Mouse (Mus musculus) thymus, adult 2 months (tissue): ENCODE data around the gene Farsa. TPM values are rescaled to one million over a fixed set of nuclear protein-coding genes. Genes with fewer than 3 reads are reported as not detected.
A peak's percentile ranks its signal among the peaks of the same experiment; 100 is the strongest.

ENCODE experiments used
- DNase-seq: peaks from one replicate; pipeline ENCODE4 v3.0.0; 2021
- H3K27ac ChIP-seq: fragments of 200-500 bp; 2 replicates; pipeline ENCODE4 v1.5.1; 2012; ENCODE audit warnings: low read length, control low read depth; ENCODE audit not compliant: control insufficient read depth, insufficient read depth
- H3K27me3 ChIP-seq: fragments of 200-500 bp; 2 replicates; pipeline ENCODE4 v1.6.1; 2012; ENCODE audit warnings: mild to moderate bottlenecking, low read length, moderate library complexity, mixed read lengths; ENCODE audit not compliant: control insufficient read depth, insufficient read depth
- H3K36me3 ChIP-seq: fragments of 200-500 bp; 2 replicates; pipeline ENCODE4 v1.6.1; 2012; ENCODE audit warnings: mild to moderate bottlenecking, low read length, moderate library complexity; ENCODE audit not compliant: control insufficient read depth, insufficient read depth
- H3K4me1 ChIP-seq: fragments of 200-500 bp; replicated peaks from 2 replicates; pipeline ENCODE4 v1.6.1; 2012; ENCODE audit warnings: low read length; ENCODE audit not compliant: control insufficient read depth, insufficient read depth
- H3K4me3 ChIP-seq: fragments of 200-500 bp; 2 replicates; pipeline ENCODE4 v1.5.1; 2012; ENCODE audit warnings: mild to moderate bottlenecking, low read length, control low read depth, moderate library complexity; ENCODE audit not compliant: control insufficient read depth, insufficient read depth
- CTCF ChIP-seq: fragments of 200-500 bp; IDR thresholded peaks from 2 replicates; pipeline ENCODE4 v1.5.1; 2012; ENCODE audit warnings: mild to moderate bottlenecking, control low read depth, low read length, moderate library complexity, borderline replicate concordance; ENCODE audit not compliant: control insufficient read depth, poor library complexity, insufficient read depth; ENCODE audit errors: extremely low read depth
- POLR2A ChIP-seq: fragments of 200-500 bp; IDR thresholded peaks from 2 replicates; pipeline ENCODE4 v1.6.1; 2012; ENCODE audit warnings: mild to moderate bottlenecking, low read length, control low read depth, moderate library complexity; ENCODE audit not compliant: control insufficient read depth, poor library complexity, insufficient read depth; ENCODE audit errors: extremely low read depth
- WGBS: fragments of 180-500 bp; shearing (Covaris S2); methylation state at CpG from one replicate; pipeline ENCODE4 v1.1.7; 2018; 5-methylcytosine and 5-hydroxymethylcytosine counted together
- polyA plus RNA-seq: library from polyadenylated mRNA; depleted of rRNA; stranded (reverse); fragments of >200 nt; gene quantifications from 2 replicates; pipeline ENCODE4 v1.2.3, GENCODE M21; 2012

Gene Farsa
- polyA plus RNA-seq, 1 experiment = 103 TPM

DNA sequence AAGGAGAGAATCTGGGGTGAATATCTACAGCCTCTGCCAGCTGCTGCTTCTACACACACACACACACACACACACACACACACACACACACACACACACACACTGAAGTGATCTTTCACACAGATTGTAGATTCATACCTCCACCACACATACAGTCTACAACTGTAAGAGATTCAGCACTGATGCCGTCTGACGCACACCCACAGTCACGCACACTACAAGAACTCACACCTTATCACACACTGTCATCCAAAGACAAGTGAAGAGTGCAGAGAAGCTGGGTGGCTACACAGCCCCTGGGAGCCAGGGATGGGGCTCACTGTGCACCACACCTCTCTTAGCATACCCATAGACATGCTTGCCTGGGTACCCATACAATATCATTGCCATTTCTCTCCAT, 43.0 kb upstream of the Farsa start:
- Histone ChIP-seq H3K27ac (no peak overlapping the region), H3K27me3 (no peaks in the 10 kb centered on the region), H3K4me1 (peaks cover 2% of the 10 kb centered on the region; the same call in 1 of the 2 replicates), H3K36me3 (no peaks in the 10 kb centered on the region), H3K4me3 (no peak overlapping the region)
- no peak for DNase-seq
- 93% methylated on average over 3 of the region's 3 CpGs for WGBS
- TF ChIP-seq CTCF (no peak), POLR2A (no peak)

GRCm38 (mm10) chr8:84814240-84814554, 42.6 kb upstream of the Farsa start:
- no peaks in the 10 kb centered on the region for H3K36me3 ChIP-seq
- H3K4me3 ChIP-seq = no peak overlapping the region
- TF ChIP-seq CTCF (no peak), POLR2A (no peak)
- H3K27me3 ChIP-seq = no peaks in the 10 kb centered on the region
- 96% methylated on average over 11 of the region's 11 CpGs for WGBS
- no peak for DNase-seq
- H3K27ac ChIP-seq = no peak overlapping the region
- H3K4me1 ChIP-seq = peaks cover 2% of the 10 kb centered on the region; the same call in 1 of the 2 replicates

DNA sequence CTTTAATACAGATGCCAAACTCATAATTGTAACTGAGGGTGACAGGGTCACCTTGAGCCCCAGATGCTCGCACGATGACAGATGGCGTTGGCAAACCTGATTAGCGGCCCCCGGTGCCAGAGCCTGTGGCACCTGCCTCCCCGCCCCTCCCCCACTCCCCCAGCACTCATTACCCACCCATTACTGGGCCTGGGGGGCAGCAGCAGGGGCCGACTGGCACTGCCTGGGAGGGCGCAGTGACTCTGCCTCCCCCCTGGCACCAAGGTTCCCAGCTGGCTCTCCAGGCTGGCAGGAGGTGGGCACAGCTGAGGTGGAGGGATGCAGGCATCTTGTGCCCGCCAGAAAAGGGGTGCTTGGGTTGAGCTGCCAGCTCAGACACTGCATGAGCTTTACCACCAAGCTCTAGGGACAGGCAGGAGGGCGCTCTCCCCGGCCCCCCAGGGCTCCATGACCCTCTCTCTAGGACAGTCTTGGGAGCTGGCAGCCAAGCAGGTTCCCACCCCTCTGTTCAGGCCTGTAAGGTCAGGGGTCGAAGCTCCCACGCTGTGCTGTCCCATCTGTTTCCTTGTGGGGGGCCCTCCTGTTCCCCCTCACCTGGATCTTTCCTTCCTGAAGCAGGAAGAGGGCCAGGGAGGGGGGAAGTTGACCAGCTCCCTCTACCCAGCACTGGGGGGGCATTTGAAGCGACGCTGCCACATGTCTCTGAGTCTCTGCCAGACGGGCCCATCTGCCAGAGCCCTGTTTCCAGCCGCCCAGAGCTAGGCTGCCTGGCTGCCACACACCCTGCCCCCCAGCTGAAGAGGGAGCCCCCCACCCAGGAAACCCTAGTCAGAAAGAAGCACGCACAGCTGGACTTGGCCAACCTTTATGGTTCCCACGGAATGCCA, 42.0 kb upstream of the Farsa start:
- TF ChIP-seq POLR2A (no peak), CTCF (no peak)
- peaks cover 2% of the 10 kb centered on the region; the same call in 1 of the 2 replicates for H3K4me1 ChIP-seq
- no peak for DNase-seq
- no peak overlapping the region for H3K27ac ChIP-seq
- no peaks in the 10 kb centered on the region for H3K36me3 ChIP-seq
- 49% methylated on average over 19 of the region's 19 CpGs for WGBS
- no peak overlapping the region for H3K4me3 ChIP-seq
- no peaks in the 10 kb centered on the region for H3K27me3 ChIP-seq

DNA sequence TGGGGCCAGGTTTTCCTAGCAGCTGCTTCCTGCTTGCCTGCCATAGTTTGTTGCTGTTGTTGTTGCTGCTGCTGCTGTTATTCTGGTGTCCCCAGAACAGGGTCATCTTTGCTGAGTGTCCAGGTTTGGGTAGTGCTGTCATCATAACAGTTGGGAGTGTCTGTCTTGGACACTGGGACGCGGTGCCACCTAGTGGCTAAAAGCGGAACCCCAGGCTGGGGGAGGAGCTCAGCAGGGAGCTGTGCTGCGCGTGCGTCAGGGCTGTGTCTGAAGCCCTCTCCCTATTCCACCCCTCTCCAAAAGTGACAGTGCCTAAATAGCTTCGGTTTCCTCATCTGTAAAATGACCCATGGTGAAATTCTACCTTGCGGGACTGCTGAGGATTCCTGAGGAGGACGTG, 41.2 kb upstream of the Farsa start:
- Histone ChIP-seq H3K4me1 (peaks cover 2% of the 10 kb centered on the region; the same call in 1 of the 2 replicates), H3K4me3 (no peak overlapping the region), H3K27me3 (no peaks in the 10 kb centered on the region), H3K27ac (no peak overlapping the region), H3K36me3 (no peaks in the 10 kb centered on the region)
- DNase-seq = peak; percentile 94
- WGBS = 14% methylated on average over 9 of the region's 9 CpGs
- no peak for TF ChIP-seq POLR2A
- peak; percentile 90 for TF ChIP-seq CTCF

DNA sequence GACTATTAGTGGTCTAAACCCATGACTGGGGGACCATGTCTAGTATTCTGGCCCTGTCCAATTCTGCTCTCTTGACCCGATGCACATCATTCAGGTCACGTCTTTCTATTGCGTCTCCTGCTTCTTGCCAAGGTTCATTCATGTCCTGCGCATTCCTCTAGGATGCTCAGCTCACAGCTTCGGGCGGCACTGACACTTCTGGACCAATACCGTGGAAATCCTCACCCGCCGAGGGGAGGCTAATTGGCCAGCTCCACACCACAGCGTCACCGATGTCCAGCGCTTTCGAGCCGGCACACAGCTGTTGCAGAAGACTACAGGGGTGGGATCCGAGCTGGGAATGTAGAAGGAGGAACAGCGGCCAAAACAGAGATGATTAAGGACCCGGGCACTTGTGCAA, 40.7 kb upstream of the Farsa start:
- 92% methylated on average over 17 of the region's 17 CpGs for WGBS
- DNase-seq = no peak
- H3K36me3 ChIP-seq = no peaks in the 10 kb centered on the region
- H3K27me3 ChIP-seq = no peaks in the 10 kb centered on the region
- H3K4me3 ChIP-seq = no peak overlapping the region
- H3K4me1 ChIP-seq = no peaks in the 10 kb centered on the region
- TF ChIP-seq CTCF (no peak), POLR2A (no peak)
- H3K27ac ChIP-seq = no peak overlapping the region

DNA sequence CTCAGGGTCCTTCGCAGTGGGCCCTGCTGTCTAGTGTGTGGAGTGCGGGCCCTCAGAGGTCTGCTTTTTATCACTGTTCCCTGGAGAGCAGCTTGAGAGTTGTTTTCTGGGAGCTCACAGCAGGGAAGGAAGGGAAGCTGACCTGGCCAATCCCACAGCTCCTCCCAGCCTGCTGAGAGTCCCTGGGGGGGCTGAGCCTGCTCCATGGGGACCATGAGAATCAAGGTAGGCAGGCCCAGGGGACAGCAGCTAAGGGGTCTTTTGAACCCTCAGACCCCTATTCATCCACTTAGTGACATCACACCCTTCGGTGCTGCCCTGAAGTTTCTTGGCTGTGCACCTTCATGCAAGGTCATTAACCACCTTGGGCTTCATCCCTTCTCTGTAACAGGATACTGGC, 34.1 kb upstream of the Farsa start, which contains the start of gene Dand5:
Gene Dand5 (minus strand): TSS at position 101 of the 400 bp plus-strand sequence.
- no peak within 1 kb of the TSS for H3K27ac ChIP-seq
- no peaks in the 10 kb centered on the region for H3K36me3 ChIP-seq
- TF ChIP-seq POLR2A (no peak), CTCF (no peak)
- no peak within 1 kb of the TSS for H3K4me3 ChIP-seq
- DNase-seq = no peak
- WGBS = 97% methylated on average over 3 of the region's 3 CpGs
- H3K4me1 ChIP-seq = peaks cover 12% of the 10 kb centered on the region
- no peaks in the 10 kb centered on the region for H3K27me3 ChIP-seq

- Histone ChIP-seq H3K27ac (no peak overlapping the region), H3K4me3 (no peak overlapping the region), H3K36me3 (no peaks in the 10 kb centered on the region), H3K27me3 (no peaks in the 10 kb centered on the region), H3K4me1 (peaks cover 12% of the 10 kb centered on the region)
- DNase-seq = peak; percentile 56
- TF ChIP-seq CTCF (peak; percentile 88), POLR2A (0 out of 2 replicates have a peak, but pooled peaks have one; percentile 31)
- 2% methylated on average over 18 of the region's 18 CpGs for WGBS
Observed at GRCm38 (mm10) chr8:84823653-84824052, 33.1 kb upstream of the Farsa start.
